Mouse (Mus musculus) liver, adult (tissue): Measurements from ENCODE around the gene Actrt2.

Experiments used
- GATA4 ChIP-seq: IDR thresholded peaks from 2 replicates; pipeline ENCODE4 v1.6.1; 2014; ENCODE audit warnings: mild to moderate bottlenecking, low read length; ENCODE audit not compliant: insufficient replicate concordance

Actrt2 gene

DNA sequence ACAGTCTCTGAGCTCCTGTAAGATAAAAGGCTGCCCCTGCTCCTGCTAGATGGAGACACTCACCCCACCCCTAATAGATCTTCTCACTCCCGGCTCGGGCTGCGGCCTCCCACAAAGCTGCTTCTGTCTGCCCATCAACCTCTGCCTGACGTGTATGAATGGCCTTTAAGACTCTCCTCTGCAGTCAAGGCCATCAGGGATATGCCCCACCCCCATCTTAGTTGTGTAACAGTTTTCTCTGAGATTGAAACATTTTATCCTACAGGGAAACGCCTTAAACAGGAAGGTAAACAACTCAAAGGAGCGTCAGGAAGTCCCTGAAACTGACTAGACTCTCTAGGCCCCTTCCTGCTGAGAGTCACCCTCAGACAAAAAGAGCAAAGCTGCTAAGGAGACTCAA lies 6.4 kb downstream of the Actrt2 start:
- no peak for TF ChIP-seq GATA4

DNA sequence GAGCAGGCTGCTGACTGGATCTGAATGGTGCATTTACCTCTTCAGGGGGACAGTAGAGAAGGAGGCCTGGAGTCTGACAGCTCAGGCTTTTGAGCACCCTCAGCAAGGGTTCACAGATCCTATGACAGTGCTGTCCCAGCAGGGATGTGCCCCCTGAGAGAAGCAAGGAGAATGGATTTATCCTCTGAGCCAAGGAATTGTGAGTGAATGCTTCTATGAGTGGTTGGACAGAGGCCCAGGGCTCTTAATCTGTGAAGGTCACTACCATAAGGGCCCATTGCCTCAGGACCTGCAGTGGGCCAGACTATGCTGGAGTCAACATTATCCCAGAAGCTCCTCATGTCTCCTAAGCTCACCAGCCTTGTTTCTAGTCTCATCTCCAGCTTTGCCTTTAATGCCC lies 7.6 kb downstream of the Actrt2 start:
- TF ChIP-seq GATA4, result no peak

DNA sequence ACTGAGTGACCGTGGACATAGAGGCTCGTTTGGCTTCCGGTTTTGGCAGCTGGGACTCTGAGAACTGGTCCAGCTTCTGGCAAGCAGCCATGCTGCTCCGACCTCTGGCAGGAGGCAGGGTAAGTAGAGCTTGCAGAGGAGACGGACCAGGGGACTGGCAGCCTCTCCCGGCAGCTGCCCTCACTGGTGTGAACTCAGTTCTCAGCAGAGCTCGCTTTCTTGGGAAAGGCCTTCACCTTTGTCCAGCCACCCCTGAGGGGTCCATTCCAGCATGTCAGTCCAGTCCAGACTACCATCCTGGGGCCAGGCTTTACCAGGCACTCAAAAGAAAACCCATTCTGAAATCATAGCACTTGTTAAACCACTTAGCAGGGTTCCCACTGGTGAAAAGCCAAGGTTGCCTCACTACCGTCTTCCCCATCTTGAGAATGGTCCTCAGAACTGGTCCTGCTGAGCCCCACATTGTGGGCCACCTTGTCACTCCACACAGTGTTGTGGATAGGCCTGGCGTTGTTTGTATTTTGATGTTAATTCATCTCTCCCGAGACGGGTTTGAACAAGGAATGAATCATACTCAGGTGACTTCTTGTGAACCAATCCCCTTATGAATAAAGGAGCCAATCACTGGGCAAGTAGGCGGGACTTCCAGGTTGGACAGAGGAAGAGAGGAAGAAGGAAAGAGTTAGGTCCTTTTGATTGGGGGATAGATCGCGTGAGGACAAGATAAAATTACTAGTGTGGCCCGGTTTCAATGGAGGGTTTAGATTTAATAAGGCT lies 12.3 kb downstream of the Actrt2 start:
- TF ChIP-seq GATA4, result no peak

DNA sequence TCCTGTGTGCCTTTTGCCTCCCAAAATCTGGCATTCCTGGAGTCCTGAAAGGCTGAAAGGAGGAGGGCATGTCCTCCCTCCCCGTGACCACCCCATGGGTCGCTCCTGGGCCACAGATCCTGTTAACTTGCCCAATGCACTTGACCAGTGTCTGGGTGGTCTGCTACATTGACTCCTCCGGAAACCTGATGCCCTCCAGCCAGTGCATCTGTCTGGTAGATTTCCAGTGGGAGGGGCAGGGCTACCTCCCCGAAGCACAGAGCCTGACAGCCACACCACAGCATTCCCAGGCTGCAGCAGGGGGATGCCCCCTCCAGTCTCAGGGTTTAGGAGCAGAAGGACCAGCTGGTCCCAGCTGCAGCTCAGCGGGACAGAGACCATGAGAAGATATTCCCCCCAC lies 15.2 kb downstream of the Actrt2 start:
- TF ChIP-seq GATA4, result no peak

DNA sequence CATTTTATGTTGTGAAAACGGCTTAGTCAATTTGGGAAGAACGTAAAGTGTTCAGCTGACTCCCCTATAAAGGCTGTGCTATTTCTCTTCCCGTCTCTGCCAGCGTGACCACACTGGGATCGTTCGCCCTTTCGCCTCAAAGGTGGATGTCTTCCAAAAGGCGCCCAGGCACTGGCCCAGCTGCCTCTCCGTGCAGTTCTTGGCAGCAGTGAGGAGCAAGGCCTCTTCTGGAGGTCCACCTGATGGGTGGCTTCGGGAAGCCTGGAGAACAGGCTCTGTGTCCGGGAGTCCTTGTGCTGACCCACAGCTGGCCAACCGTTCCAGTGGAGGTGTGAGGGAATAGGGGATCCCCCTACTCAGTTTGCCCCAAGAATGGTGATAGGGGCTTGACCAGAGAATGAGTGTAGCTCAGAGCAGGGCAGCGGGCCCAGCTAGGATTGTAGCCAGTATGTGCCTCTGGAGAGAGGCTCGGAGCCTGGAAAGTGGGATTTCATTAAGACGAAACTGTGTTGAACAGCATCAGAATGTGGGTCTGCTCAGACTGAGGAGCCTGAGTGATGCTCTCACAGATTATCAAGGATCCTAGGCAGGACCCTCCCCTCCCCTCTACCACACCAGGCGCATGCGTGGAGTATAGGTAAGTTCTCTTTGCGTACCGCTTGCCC lies 18.5 kb downstream of the Actrt2 start:
- no peak for TF ChIP-seq GATA4

DNA sequence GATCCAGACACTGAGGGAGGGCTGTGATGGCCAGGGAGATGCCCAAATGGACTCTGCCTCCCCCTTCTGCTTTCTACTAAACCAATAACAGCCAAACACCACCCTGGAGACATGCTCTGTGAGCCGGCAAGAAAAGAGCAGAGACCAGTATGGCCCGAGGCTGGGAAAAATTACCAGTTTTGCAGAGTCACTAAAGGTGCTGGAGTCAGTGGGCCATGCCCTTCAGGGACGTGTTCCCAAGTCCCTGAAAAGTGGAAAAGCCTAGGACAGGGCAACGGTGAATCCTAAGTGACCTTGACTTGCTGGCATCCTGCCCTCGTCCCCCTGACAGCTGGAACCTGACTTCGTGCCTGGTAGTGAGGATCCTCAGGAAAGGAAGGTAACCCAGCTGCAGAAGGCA lies 25.2 kb downstream of the Actrt2 start:
- TF ChIP-seq GATA4, result no peak

DNA sequence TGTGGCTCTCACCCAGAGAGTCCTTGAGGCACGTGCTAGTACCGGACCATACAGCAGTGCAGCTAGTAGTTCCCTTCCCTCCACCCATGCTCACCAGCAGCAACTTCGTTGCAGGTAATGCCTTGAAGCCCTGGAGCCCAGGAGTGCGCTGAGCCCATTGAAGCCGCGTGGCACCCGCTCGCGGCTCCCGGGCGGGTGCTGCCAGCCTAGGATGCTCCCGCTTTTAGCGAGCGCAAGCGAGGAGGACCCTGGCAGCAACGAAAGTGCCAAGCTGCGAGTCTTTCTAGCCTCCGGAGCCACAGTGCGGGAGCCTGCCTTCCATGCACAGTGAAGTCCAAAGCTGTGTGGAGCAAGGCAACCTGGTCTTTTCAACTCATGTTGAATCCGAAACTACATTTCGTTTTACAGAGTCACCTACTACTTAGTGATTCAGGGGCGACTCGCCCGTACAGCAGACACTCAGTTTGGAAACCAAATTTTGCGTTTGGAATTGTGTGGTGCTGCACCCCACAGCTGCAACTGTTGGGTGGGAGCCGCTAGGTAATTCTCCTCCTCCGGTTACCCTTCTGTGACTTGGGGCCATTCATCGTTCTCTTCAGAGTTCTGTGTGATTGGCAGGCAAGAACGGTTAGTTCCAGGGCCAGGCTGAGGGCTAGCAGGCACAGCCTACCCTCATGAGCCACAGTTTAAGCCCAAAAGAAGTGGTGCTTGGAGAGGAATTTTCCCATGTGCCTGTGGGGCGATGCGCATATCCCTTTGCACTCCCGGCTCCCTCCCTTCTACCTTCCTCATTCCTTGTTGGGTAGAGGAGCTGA lies 26.2 kb downstream of the Actrt2 start:
- no peak for TF ChIP-seq GATA4

DNA sequence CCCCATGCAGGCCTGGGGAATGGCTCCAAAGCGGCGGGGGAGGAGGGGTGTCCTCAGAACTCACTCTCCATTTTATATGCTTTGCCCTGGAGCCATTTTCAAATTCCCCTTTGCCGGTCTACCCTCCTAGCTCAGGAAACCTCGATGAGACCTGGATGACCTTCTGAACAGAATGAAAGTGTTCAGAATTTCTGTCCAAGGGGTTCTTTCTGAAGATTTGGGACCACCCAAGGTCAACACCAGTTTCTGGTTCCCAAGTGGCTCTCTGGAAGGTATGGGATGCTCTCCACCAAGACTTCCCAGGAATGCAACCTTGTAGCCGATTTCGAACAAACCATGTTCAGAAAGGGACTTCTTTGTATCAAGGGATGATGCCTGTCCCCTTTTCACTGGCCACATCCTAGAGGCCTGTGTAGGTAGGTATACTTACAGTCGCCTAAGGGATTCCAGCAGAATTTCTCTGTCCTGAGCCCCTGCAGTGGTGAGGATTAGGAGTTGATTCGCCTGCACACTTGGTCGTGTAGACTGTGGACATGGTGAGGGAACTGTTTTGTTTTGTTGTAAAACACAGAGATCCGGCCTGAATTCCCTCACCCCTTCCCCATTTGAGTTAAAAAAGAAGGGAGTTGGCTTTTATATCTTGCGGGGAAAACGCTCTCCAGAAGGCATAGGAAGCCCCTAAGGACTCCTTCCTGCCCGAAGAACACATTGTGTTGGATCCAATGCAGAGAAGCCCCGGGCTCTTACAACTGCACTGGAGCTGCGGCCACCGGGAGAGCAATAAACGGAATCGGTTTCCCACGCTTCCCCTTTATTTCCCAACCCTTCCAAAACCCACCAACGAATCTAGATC lies 27.0 kb downstream of the Actrt2 start:
- TF ChIP-seq GATA4, result no peak

DNA sequence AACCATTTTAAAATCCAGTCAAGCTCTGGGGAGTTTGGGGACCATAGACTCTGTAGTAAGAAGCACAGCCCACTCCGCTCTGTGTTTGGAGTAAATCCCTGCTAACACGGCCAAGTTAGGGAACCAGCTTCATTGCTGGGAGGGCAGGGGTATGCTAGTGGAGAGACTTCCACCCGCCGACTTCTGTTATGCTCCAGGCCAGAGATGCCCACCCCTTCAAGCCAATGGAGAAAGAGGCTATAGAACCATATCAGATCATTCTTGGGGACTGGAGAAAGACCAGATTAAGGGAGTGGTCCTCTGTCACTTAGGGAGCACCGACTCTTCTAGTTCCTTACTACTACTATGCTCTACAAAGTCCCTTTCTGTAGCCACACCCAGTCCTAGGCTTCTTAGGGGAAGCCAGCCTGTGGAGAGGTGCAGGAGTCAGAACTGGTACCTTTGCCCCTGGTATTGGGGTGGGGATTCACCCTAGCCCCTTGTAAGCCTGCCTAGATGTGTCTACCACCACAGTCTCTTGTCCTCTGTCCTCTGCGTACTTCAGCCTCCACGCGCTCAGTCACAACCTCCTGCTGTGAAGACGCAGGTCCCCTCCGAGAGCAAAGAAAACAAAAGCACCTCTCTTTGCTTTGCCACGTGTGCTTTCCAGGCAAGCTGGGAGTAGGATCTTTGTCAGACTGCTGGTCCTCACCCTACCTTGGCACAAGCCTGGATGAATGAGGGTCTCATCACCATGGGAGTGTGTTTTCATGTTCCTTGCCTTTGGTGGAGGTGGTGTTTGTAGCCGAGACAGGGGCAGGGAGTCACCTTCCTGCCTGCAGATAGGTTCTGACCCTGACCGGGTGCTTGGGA lies 27.9 kb downstream of the Actrt2 start:
- no peak for TF ChIP-seq GATA4

DNA sequence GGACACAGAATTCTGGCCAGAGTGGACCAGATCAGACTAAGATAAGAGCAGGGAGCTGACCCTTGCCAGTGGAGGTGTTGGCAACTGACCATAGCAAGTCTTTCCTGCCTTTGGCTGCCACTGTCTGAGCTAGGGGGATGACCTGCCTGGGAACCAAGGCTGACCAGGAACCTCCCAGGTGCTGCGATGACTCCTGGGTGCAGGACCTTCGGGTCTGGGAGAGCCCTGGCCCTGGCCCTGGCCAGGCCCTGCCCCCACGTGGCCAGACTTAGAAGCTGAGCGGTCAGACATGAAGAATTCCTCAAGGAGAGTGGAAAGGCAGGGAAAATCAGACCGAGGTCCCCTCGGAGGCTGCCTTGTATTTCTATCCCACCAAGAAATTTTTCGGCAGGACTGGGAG lies 28.5 kb downstream of the Actrt2 start:
- no peak for TF ChIP-seq GATA4

DNA sequence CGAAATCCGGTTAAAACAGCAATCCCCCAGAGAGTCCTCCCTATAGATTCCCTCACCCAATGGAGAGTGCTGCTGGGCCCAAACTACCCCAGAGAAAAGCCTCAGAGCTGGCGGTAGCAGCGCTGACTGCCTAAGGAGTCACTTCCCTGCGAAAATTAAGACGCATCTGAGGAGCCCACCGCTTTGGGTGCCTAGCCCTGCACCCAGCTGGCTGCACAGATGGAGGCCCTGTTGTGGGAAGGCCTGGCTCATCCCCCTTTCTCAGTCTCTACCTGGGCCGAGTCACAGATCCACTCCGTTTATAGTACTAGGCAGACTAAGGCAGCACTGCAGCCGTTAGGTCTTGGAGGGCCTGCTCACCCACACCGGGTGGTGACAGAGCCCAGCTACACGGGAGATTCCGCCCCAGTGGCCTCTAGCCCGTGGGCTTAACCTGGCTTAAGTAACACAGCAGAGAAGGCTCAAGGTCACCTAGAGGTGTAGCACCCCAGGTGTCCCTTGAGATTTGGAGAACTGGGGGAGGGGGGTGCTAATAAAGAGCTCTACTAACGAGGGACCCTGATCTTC lies 29.3 kb downstream of the Actrt2 start:
- no peak for TF ChIP-seq GATA4

DNA sequence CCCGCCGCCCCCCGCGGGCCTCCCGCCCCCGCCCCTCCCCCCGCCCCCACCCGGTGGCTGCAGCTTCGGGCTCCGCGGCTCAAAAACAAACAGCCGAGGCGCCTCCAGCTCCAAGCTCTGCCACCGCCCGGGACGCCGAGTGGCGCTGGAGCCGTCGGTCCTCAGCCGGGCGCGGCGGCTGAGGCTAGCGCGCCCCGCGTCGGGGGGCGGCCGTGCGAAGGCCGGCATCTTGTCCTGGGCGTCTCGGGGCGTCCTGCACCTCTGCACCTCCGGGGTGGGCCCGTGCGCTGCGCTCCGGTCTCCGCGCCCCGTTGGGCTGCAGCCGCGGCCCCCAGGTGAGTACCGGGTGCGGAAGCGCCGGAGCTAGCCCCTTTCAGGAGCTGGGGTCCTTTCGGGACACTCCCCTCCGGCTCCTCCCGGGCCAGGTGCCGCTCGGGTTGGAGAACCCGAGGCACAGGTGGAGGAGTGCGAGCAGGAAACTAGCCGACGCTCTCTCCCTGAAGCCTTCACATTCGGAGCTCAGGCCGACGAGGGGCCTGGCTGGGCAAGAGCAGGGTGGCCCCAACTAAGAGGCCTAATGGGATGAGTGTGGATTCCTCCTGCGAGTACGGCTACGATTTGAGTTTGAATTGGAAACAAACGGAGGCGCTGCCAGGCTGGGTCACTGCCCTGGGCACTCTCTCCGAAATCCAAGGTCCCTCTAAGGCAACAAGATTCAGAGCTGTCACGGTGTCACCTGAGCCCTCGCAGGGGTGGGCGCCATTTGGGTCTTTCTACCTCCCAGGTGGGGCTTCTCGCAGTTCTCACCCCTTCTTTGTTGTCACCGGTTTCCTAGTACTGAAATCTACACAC lies 30.0 kb downstream of the Actrt2 start:
- TF ChIP-seq GATA4, result no peak
